Mouse (Mus musculus): Measurements from ENCODE around the gene Ppard.

DNA sequence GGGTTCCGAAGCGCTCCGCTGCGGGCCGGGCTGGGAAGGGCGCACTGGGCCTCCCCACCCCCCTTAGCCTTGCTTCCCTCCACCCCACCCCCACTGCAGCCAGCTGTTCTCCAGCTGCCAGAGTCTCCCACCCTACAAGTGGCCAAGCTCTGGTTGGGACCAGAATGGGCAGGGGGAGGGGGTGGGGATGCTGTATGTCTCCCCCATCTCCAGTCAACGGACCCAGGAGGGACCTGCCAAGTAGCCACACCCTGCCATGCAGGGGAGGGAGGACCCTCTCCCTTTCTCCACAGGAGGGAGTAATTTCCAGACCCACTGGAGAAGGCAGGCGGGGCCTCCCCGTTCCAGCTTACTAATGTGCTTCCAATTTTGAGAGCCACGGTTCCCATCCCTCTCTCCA is 113.4 kb downstream of the Ppard start:
- TF ChIP-seq POLR2A (IDR thresholded peaks at IDR 0.05; ENCODE audit: extremely low read depth, insufficient read depth, low read length) (no peak), CTCF (IDR thresholded peaks at IDR 0.05; ENCODE audit: extremely low read depth, insufficient read depth, low read length) (no peak)

All from cortical plate, adult 2 months (tissue).